ENCODE assay signal across 29 mouse cellular contexts in the genomic region with DNA sequence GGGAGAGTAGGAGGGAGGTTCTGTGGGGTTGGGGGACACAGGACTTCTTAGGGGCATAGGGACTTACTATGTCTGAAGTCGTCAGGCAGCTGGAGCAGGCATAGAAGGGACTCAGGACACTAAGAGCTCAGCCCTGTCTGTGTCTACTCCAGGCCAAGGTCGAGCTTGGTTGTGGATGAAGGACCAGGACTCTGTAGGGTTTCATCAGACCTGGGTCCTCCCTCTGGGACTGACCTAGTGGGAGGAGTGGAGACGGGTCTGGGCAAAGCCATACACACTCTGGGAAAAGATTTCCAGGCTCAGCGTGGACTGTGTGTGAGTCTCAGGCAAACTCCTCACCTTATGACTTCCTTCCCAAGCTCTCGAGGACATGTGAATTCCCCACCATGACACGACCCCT. TPM values are rescaled to one million over a fixed set of nuclear protein-coding genes. Genes with fewer than 3 reads are reported as not detected.
"Had no signal": no experiment of that assay in that cellular context is flagged by ENCODE, and none has a peak within 500 bp of the region (broad histone marks: within the 10 kb centered on the region; RNA-seq: fewer than 3 reads in every experiment).

No protein-coding gene starts in this region.

- H3K36me3 ChIP-seq: midbrain, embryonic 15.5 days had no signal

- H3K9ac ChIP-seq: liver, embryonic 13.5 days; lung, embryonic 14.5 days; midbrain, embryonic 12.5 days; midbrain, embryonic 15.5 days; neural tube, embryonic 12.5 days; neural tube, embryonic 15.5 days had no signal

- H3K9me3 ChIP-seq: liver, embryonic 13.5 days; midbrain, embryonic 12.5 days; midbrain, embryonic 15.5 days; neural tube, embryonic 12.5 days; neural tube, embryonic 15.5 days had no signal

- H3K4me2 ChIP-seq: liver, embryonic 13.5 days; lung, embryonic 14.5 days; midbrain, embryonic 12.5 days; midbrain, embryonic 15.5 days; neural tube, embryonic 12.5 days; neural tube, embryonic 15.5 days had no signal

- ATAC-seq: lung, postnatal 0 days; midbrain, embryonic 15.5 days had no signal

- H3K27ac ChIP-seq: left cerebral cortex, adult 2 months; liver, embryonic 13.5 days; macrophage; midbrain, embryonic 12.5 days; midbrain, embryonic 15.5 days; neural tube, embryonic 12.5 days; neural tube, embryonic 15.5 days; stomach, postnatal 0 days had no signal

- H3K4me3 ChIP-seq: left cerebral cortex, adult 2 months; liver, embryonic 13.5 days; midbrain, embryonic 12.5 days; midbrain, embryonic 15.5 days; neural tube, embryonic 12.5 days; neural tube, embryonic 15.5 days had no signal

- H3K27me3 ChIP-seq: liver, embryonic 13.5 days; midbrain, embryonic 15.5 days; neural tube, embryonic 12.5 days; neural tube, embryonic 15.5 days had no signal

- DNase-seq: kidney, adult 8-10 months; kidney, postnatal 14 days; kidney, postnatal 4 days; layer of hippocampus, postnatal 36 days; liver, embryonic 13.5 days; lung, embryonic 14.5 days; right cerebral cortex, adult 18-20 months; right cerebral cortex, postnatal 14 days; right cerebral cortex, postnatal 4 days; thymus, adult 2 months; thymus, postnatal 14 days; thymus, postnatal 4 days had no signal

RNA-seq across cellular contexts. Expression of gene Gm21969, which starts 16.8 kb away (rescaled TPM):
- total RNA-seq: layer of hippocampus, adult 18-20 months; layer of hippocampus, postnatal 10 days; layer of hippocampus, postnatal 36 days; left cerebral cortex, adult 2 months; left cerebral cortex, postnatal 10 days; left cerebral cortex, postnatal 36 days; megakaryocyte, adult 5-6 weeks had no signal
- polyA plus RNA-seq: kidney, embryonic 16.5 days; limb, embryonic 11.5 days; liver, embryonic 13.5 days; lung, embryonic 14.5 days; lung, postnatal 0 days; macrophage; midbrain, embryonic 12.5 days; midbrain, embryonic 15.5 days; neural tube, embryonic 12.5 days; neural tube, embryonic 15.5 days; stomach, embryonic 14.5 days; stomach, postnatal 0 days; thymus, adult 2 months had no signal

RNA-seq across cellular contexts. Expression of gene Tas1r2, which starts 33.6 kb away (rescaled TPM):
- total RNA-seq: layer of hippocampus, adult 18-20 months; layer of hippocampus, postnatal 10 days; layer of hippocampus, postnatal 36 days; left cerebral cortex, adult 2 months; left cerebral cortex, postnatal 10 days; left cerebral cortex, postnatal 36 days; megakaryocyte, adult 5-6 weeks had no signal
- polyA plus RNA-seq: kidney, embryonic 16.5 days; limb, embryonic 11.5 days; liver, embryonic 13.5 days; liver, embryonic 16.5 days; lung, embryonic 14.5 days; lung, postnatal 0 days; macrophage; midbrain, embryonic 12.5 days; midbrain, embryonic 15.5 days; neural tube, embryonic 12.5 days; neural tube, embryonic 15.5 days; stomach, embryonic 14.5 days; stomach, postnatal 0 days had no signal
